Mouse (Mus musculus) limb, embryonic 12.5 days (tissue): ENCODE measurements around the gene Slc35b3. TPM values are rescaled to one million over a fixed set of nuclear protein-coding genes. Genes with fewer than 3 reads are reported as not detected.

Source experiments
- ATAC-seq: fragments of 200-750 bp; cut with Nextera tagmentation; 2 replicates; pipeline ENCODE4 v1.8.0; 2017; ENCODE audit warnings: low read depth, moderate TSS enrichment; ENCODE audit not compliant: insufficient number of reproducible peaks, insufficient read depth, low FRiP score, low TSS enrichment
- H3K27ac ChIP-seq: fragments of 300-500 bp; sonication (generic); 2 replicates; pipeline ENCODE4 v1.5.1; 2016; ENCODE audit warnings: mild to moderate bottlenecking, moderate library complexity
- H3K27me3 ChIP-seq: fragments of 300-500 bp; sonication (generic); 2 replicates; pipeline ENCODE4 v1.6.1; 2016; ENCODE audit warnings: mild to moderate bottlenecking, moderate library complexity
- H3K36me3 ChIP-seq: fragments of 300-500 bp; sonication (generic); 2 replicates; pipeline ENCODE4 v1.6.1; 2016; ENCODE audit warnings: mild to moderate bottlenecking, moderate library complexity
- H3K4me1 ChIP-seq: fragments of 300-500 bp; sonication (generic); replicated peaks from 2 replicates; pipeline ENCODE4 v1.6.1; 2016
- H3K4me2 ChIP-seq: fragments of 300-500 bp; sonication (generic); 2 replicates; pipeline ENCODE4 v1.6.1; 2016; ENCODE audit warnings: mild to moderate bottlenecking, moderate library complexity
- H3K4me3 ChIP-seq: fragments of 300-500 bp; sonication (generic); replicated peaks from 2 replicates; pipeline ENCODE4 v1.5.1; 2016; ENCODE audit warnings: mild to moderate bottlenecking
- H3K9ac ChIP-seq: fragments of 300-500 bp; sonication (generic); replicated peaks from 2 replicates; pipeline ENCODE4 v1.6.1; 2016; ENCODE audit warnings: mild to moderate bottlenecking, moderate library complexity
- H3K9me3 ChIP-seq: fragments of 300-500 bp; sonication (generic); 2 replicates; pipeline ENCODE4 v1.6.1; 2016; ENCODE audit warnings: mild to moderate bottlenecking, moderate library complexity
- WGBS: fragments of 180-500 bp; shearing (Covaris S2); methylation state at CpG from one replicate; pipeline ENCODE4 v1.1.7; 2016; 5-methylcytosine and 5-hydroxymethylcytosine counted together
- polyA plus RNA-seq: library from polyadenylated mRNA; unstranded; fragments of >200 nt; fragmentation: Nextera tagmentation; extraction: Ambion mirVana; gene quantifications from 2 replicates; pipeline ENCODE4 v1.2.1, GENCODE M21; 2016

Gene Slc35b3
- polyA plus RNA-seq, 1 experiment from 2014 or later = 32.9 TPM

GRCm38 (mm10) chr13:38936860-38937471, 23.7 kb downstream of the Slc35b3 start:
- no peak overlapping the region for H3K4me3 ChIP-seq
- no peaks in the 10 kb centered on the region for H3K4me1 ChIP-seq
- H3K27ac ChIP-seq = no peak overlapping the region
- H3K36me3 ChIP-seq = peaks cover 84% of the 10 kb centered on the region
- H3K9ac ChIP-seq = no peak overlapping the region
- no peaks in the 10 kb centered on the region for H3K27me3 ChIP-seq
- ATAC-seq = no peak
- H3K4me2 ChIP-seq = no peak overlapping the region
- H3K9me3 ChIP-seq = no peaks in the 10 kb centered on the region
- WGBS = 81% methylated on average over 10 of the region's 10 CpGs

GRCm38 (mm10) chr13:38935856-38936446, 24.7 kb downstream of the Slc35b3 start:
- H3K4me3 ChIP-seq = no peak overlapping the region
- H3K9ac ChIP-seq = no peak overlapping the region
- no peaks in the 10 kb centered on the region for H3K27me3 ChIP-seq
- H3K4me2 ChIP-seq = no peak overlapping the region
- H3K36me3 ChIP-seq = peaks cover 82% of the 10 kb centered on the region
- H3K4me1 ChIP-seq = no peaks in the 10 kb centered on the region
- ATAC-seq = no peak
- H3K9me3 ChIP-seq = no peaks in the 10 kb centered on the region
- 93% methylated on average over 10 of the region's 10 CpGs for WGBS
- H3K27ac ChIP-seq = no peak overlapping the region

GRCm38 (mm10) chr13:38929843-38930578, 30.7 kb downstream of the Slc35b3 start:
- WGBS = 89% methylated on average over 15 of the region's 15 CpGs
- no peaks in the 10 kb centered on the region for H3K4me1 ChIP-seq
- H3K4me2 ChIP-seq = no peak overlapping the region
- H3K36me3 ChIP-seq = peaks cover 39% of the 10 kb centered on the region
- no peak for ATAC-seq
- H3K9me3 ChIP-seq = no peaks in the 10 kb centered on the region
- no peak overlapping the region for H3K4me3 ChIP-seq
- H3K9ac ChIP-seq = no peak overlapping the region
- no peaks in the 10 kb centered on the region for H3K27me3 ChIP-seq
- no peak overlapping the region for H3K27ac ChIP-seq

- H3K4me2 ChIP-seq = no peak overlapping the region
- no peaks in the 10 kb centered on the region for H3K9me3 ChIP-seq
- no peaks in the 10 kb centered on the region for H3K27me3 ChIP-seq
- no peak overlapping the region for H3K27ac ChIP-seq
- H3K36me3 ChIP-seq = no peaks in the 10 kb centered on the region
- H3K9ac ChIP-seq = no peak overlapping the region
- H3K4me1 ChIP-seq = peaks cover 6% of the 10 kb centered on the region; the same call in 1 of the 2 replicates
- no peak overlapping the region for H3K4me3 ChIP-seq
- 60% methylated on average over 3 of the region's 3 CpGs for WGBS
- ATAC-seq = no peak
These were observed 38.0 kb downstream of the Slc35b3 start for GRCm38 (mm10) chr13:38922676-38923075.

- no peak for ATAC-seq
- H3K4me2 ChIP-seq = no peak overlapping the region
- no peak overlapping the region for H3K4me3 ChIP-seq
- WGBS = 97% methylated on average over 1 of the region's 1 CpGs
- no peak overlapping the region for H3K9ac ChIP-seq
- no peaks in the 10 kb centered on the region for H3K9me3 ChIP-seq
- H3K27me3 ChIP-seq = no peaks in the 10 kb centered on the region
- peaks cover 11% of the 10 kb centered on the region; the same call in 1 of the 2 replicates for H3K4me1 ChIP-seq
- no peaks in the 10 kb centered on the region for H3K36me3 ChIP-seq
- no peak overlapping the region for H3K27ac ChIP-seq
These were observed 39.4 kb downstream of the Slc35b3 start for GRCm38 (mm10) chr13:38921306-38921705.

- Histone ChIP-seq H3K9ac (no peak overlapping the region), H3K27me3 (no peaks in the 10 kb centered on the region), H3K4me2 (no peak overlapping the region), H3K4me1 (peaks cover 11% of the 10 kb centered on the region; the same call in 1 of the 2 replicates), H3K36me3 (no peaks in the 10 kb centered on the region), H3K4me3 (no peak overlapping the region), H3K27ac (no peak overlapping the region), H3K9me3 (no peaks in the 10 kb centered on the region)
- ATAC-seq = no peak
- WGBS = 48% methylated on average over 9 of the region's 9 CpGs
These were observed 42.3 kb downstream of the Slc35b3 start for GRCm38 (mm10) chr13:38918188-38918885.

GRCm38 (mm10) chr13:38917556-38917955, 43.1 kb downstream of the Slc35b3 start:
- Histone ChIP-seq H3K4me1 (peaks cover 11% of the 10 kb centered on the region; the same call in 1 of the 2 replicates), H3K4me3 (no peak overlapping the region), H3K27ac (no peak overlapping the region), H3K9ac (no peak overlapping the region), H3K27me3 (no peaks in the 10 kb centered on the region), H3K9me3 (no peaks in the 10 kb centered on the region), H3K4me2 (no peak overlapping the region), H3K36me3 (no peaks in the 10 kb centered on the region)
- no peak for ATAC-seq
- WGBS = 38% methylated on average over 5 of the region's 5 CpGs

GRCm38 (mm10) chr13:38914771-38915170, 45.9 kb downstream of the Slc35b3 start:
- no peak overlapping the region for H3K4me3 ChIP-seq
- peaks cover 11% of the 10 kb centered on the region; the same call in 1 of the 2 replicates for H3K4me1 ChIP-seq
- no peaks in the 10 kb centered on the region for H3K36me3 ChIP-seq
- 70% methylated on average over 6 of the region's 6 CpGs for WGBS
- no peaks in the 10 kb centered on the region for H3K9me3 ChIP-seq
- H3K4me2 ChIP-seq = no peak overlapping the region
- H3K9ac ChIP-seq = no peak overlapping the region
- ATAC-seq = no peak
- H3K27ac ChIP-seq = no peak overlapping the region
- no peaks in the 10 kb centered on the region for H3K27me3 ChIP-seq

GRCm38 (mm10) chr13:38892364-38892763, 68.3 kb downstream of the Slc35b3 start:
- no peak overlapping the region for H3K9ac ChIP-seq
- no peak overlapping the region for H3K27ac ChIP-seq
- no peaks in the 10 kb centered on the region for H3K36me3 ChIP-seq
- no peaks in the 10 kb centered on the region for H3K4me1 ChIP-seq
- no peaks in the 10 kb centered on the region for H3K9me3 ChIP-seq
- no peak overlapping the region for H3K4me3 ChIP-seq
- ATAC-seq = no peak
- no peak overlapping the region for H3K4me2 ChIP-seq
- H3K27me3 ChIP-seq = no peaks in the 10 kb centered on the region
- 51% methylated on average over 3 of the region's 3 CpGs for WGBS
